Mouse (Mus musculus): ENCODE measurements at regions not wholly inside any gene's neighbourhood (a gene's known extent, or its start where the extent isn't known, plus 50 kb on each side); places are given as distances from the start of the nearest gene placed in this dataset.

GRCm38 (mm10) chr13:119275500-119275899, 152.9 kb upstream of the Paip1 start:
- in situ Hi-C loops (cut with MboI; ENCODE audit: low sequenced_read_pairs in 2 of 2, unreplicated experiment in 2 of 2) = no loop called here
- H3K4me3 ChIP-seq (ENCODE audit: insufficient read depth in 1 of 2, low read depth in 1 of 2, low read length in 2 of 2, poor library complexity in 1 of 2, severe bottlenecking in 1 of 2) = no peak overlapping the region
- no peaks in the 10 kb centered on the region for H3K9me3 ChIP-seq (ENCODE audit: control insufficient read depth, insufficient read depth, low read depth, low read length)
- H3K36me3 ChIP-seq (ENCODE audit: control insufficient read depth, insufficient read depth, low read length, poor library complexity, severe bottlenecking) = no peaks in the 10 kb centered on the region
- no peak for DNase-seq (ENCODE audit: low read depth, low spot score)
- H3K4me1 ChIP-seq (ENCODE audit: control insufficient read depth in 2 of 2, insufficient read depth in 2 of 2, low read length in 2 of 2, poor library complexity in 1 of 2) = no peaks in the 10 kb centered on the region
- H3K27ac ChIP-seq (ENCODE audit: insufficient read depth, low read depth, low read length, poor library complexity, severe bottlenecking) = no peak overlapping the region
- TF ChIP-seq CHD2 (IDR thresholded peaks at IDR 0.05; ENCODE audit: low read depth, low read length) = no peak
- no peak for TF ChIP-seq ZNF384 (IDR thresholded peaks at IDR 0.05; ENCODE audit: low read depth, low read length)
- TF ChIP-seq MAFK (IDR thresholded peaks at IDR 0.05; ENCODE audit: insufficient read depth, low read depth, low read length) = no peak
- TF ChIP-seq HCFC1 (IDR thresholded peaks at IDR 0.05; ENCODE audit: borderline replicate concordance, insufficient read depth, low read length) = no peak
- no peak for TF ChIP-seq ZC3H11A (IDR thresholded peaks at IDR 0.05; ENCODE audit: borderline replicate concordance, low read depth, low read length)
- no peak overlapping the region for H3K9ac ChIP-seq (ENCODE audit: insufficient read depth, low read depth, low read length, poor library complexity, severe bottlenecking)

GRCm38 (mm10) chr13:119277308-119277948, 151.0 kb upstream of the Paip1 start:
- in situ Hi-C loops (cut with MboI; ENCODE audit: low sequenced_read_pairs in 2 of 2, unreplicated experiment in 2 of 2) = no loop called here
- Histone ChIP-seq H3K9ac (ENCODE audit: insufficient read depth, low read depth, low read length, poor library complexity, severe bottlenecking) (no peak overlapping the region), H3K4me1 (ENCODE audit: control insufficient read depth in 2 of 2, insufficient read depth in 2 of 2, low read length in 2 of 2, poor library complexity in 1 of 2) (no peaks in the 10 kb centered on the region), H3K36me3 (ENCODE audit: control insufficient read depth, insufficient read depth, low read length, poor library complexity, severe bottlenecking) (no peaks in the 10 kb centered on the region), H3K27ac (ENCODE audit: insufficient read depth, low read depth, low read length, poor library complexity, severe bottlenecking) (no peak overlapping the region), H3K4me3 (ENCODE audit: insufficient read depth in 1 of 2, low read depth in 1 of 2, low read length in 2 of 2, poor library complexity in 1 of 2, severe bottlenecking in 1 of 2) (no peak overlapping the region), H3K9me3 (ENCODE audit: control insufficient read depth, insufficient read depth, low read depth, low read length) (no peaks in the 10 kb centered on the region)
- no peak for DNase-seq (ENCODE audit: low read depth, low spot score)
- TF ChIP-seq ZNF384 (IDR thresholded peaks at IDR 0.05; ENCODE audit: low read depth, low read length) = no peak
- TF ChIP-seq ZC3H11A (IDR thresholded peaks at IDR 0.05; ENCODE audit: borderline replicate concordance, low read depth, low read length) = no peak
- no peak for TF ChIP-seq CHD2 (IDR thresholded peaks at IDR 0.05; ENCODE audit: low read depth, low read length)
- no peak for TF ChIP-seq MAFK (IDR thresholded peaks at IDR 0.05; ENCODE audit: insufficient read depth, low read depth, low read length)
- no peak for TF ChIP-seq HCFC1 (IDR thresholded peaks at IDR 0.05; ENCODE audit: borderline replicate concordance, insufficient read depth, low read length)

- H3K9ac ChIP-seq (ENCODE audit: insufficient read depth, low read depth, low read length, poor library complexity, severe bottlenecking) = no peak overlapping the region
- in situ Hi-C loops (cut with MboI; ENCODE audit: low sequenced_read_pairs in 2 of 2, unreplicated experiment in 2 of 2) = no loop called here
- H3K27ac ChIP-seq (ENCODE audit: insufficient read depth, low read depth, low read length, poor library complexity, severe bottlenecking) = no peak overlapping the region
- DNase-seq (ENCODE audit: low read depth, low spot score) = no peak
- H3K4me3 ChIP-seq (ENCODE audit: insufficient read depth in 1 of 2, low read depth in 1 of 2, low read length in 2 of 2, poor library complexity in 1 of 2, severe bottlenecking in 1 of 2) = no peak overlapping the region
- no peaks in the 10 kb centered on the region for H3K4me1 ChIP-seq (ENCODE audit: control insufficient read depth in 2 of 2, insufficient read depth in 2 of 2, low read length in 2 of 2, poor library complexity in 1 of 2)
- no peaks in the 10 kb centered on the region for H3K9me3 ChIP-seq (ENCODE audit: control insufficient read depth, insufficient read depth, low read depth, low read length)
- TF ChIP-seq HCFC1 (IDR thresholded peaks at IDR 0.05; ENCODE audit: borderline replicate concordance, insufficient read depth, low read length) (no peak), CHD2 (IDR thresholded peaks at IDR 0.05; ENCODE audit: low read depth, low read length) (no peak), MAFK (IDR thresholded peaks at IDR 0.05; ENCODE audit: insufficient read depth, low read depth, low read length) (no peak), ZNF384 (IDR thresholded peaks at IDR 0.05; ENCODE audit: low read depth, low read length) (no peak), ZC3H11A (IDR thresholded peaks at IDR 0.05; ENCODE audit: borderline replicate concordance, low read depth, low read length) (no peak)
- H3K36me3 ChIP-seq (ENCODE audit: control insufficient read depth, insufficient read depth, low read length, poor library complexity, severe bottlenecking) = no peaks in the 10 kb centered on the region
Measured at GRCm38 (mm10) chr13:119279449-119279848, 149.0 kb upstream of the Paip1 start.

GRCm38 (mm10) chr13:119280622-119281021, 147.8 kb upstream of the Paip1 start:
- in situ Hi-C loops (cut with MboI; ENCODE audit: low sequenced_read_pairs in 2 of 2, unreplicated experiment in 2 of 2) = no loop called here
- H3K9ac ChIP-seq (ENCODE audit: insufficient read depth, low read depth, low read length, poor library complexity, severe bottlenecking) = no peak overlapping the region
- no peaks in the 10 kb centered on the region for H3K9me3 ChIP-seq (ENCODE audit: control insufficient read depth, insufficient read depth, low read depth, low read length)
- no peak overlapping the region for H3K4me3 ChIP-seq (ENCODE audit: insufficient read depth in 1 of 2, low read depth in 1 of 2, low read length in 2 of 2, poor library complexity in 1 of 2, severe bottlenecking in 1 of 2)
- DNase-seq (ENCODE audit: low read depth, low spot score) = no peak
- H3K36me3 ChIP-seq (ENCODE audit: control insufficient read depth, insufficient read depth, low read length, poor library complexity, severe bottlenecking) = no peaks in the 10 kb centered on the region
- H3K27ac ChIP-seq (ENCODE audit: insufficient read depth, low read depth, low read length, poor library complexity, severe bottlenecking) = no peak overlapping the region
- H3K4me1 ChIP-seq (ENCODE audit: control insufficient read depth in 2 of 2, insufficient read depth in 2 of 2, low read length in 2 of 2, poor library complexity in 1 of 2) = no peaks in the 10 kb centered on the region
- TF ChIP-seq CHD2 (IDR thresholded peaks at IDR 0.05; ENCODE audit: low read depth, low read length) (no peak), ZC3H11A (IDR thresholded peaks at IDR 0.05; ENCODE audit: borderline replicate concordance, low read depth, low read length) (no peak), MAFK (IDR thresholded peaks at IDR 0.05; ENCODE audit: insufficient read depth, low read depth, low read length) (no peak), ZNF384 (IDR thresholded peaks at IDR 0.05; ENCODE audit: low read depth, low read length) (no peak), HCFC1 (IDR thresholded peaks at IDR 0.05; ENCODE audit: borderline replicate concordance, insufficient read depth, low read length) (no peak)

Data from ES-E14 (cell line).